Mouse (Mus musculus) kidney, postnatal 0 days (tissue): ENCODE results near the gene Sh2d1b1. TPM values are rescaled to one million over a fixed set of nuclear protein-coding genes. Genes with fewer than 3 reads are reported as not detected.

ENCODE experiments used
- ATAC-seq: fragments of 200-750 bp; cut with Nextera tagmentation; replicated peaks from 2 replicates; pipeline ENCODE4 v1.8.0; 2017; ENCODE audit warnings: low read depth, moderate number of reproducible peaks, moderate TSS enrichment, moderate library complexity; ENCODE audit not compliant: low FRiP score
- DNase-seq: peaks from one replicate; pipeline ENCODE4 v3.0.0-alpha.2; 2016; ENCODE audit warnings: low spot score
- H3K27ac ChIP-seq: fragments of 300-500 bp; sonication (generic); 2 replicates; pipeline ENCODE4 v1.5.1; 2014; ENCODE audit warnings: mild to moderate bottlenecking
- H3K27me3 ChIP-seq: fragments of 300-500 bp; sonication (generic); 2 replicates; pipeline ENCODE4 v1.6.1; 2014; ENCODE audit warnings: low read length, mixed read lengths; ENCODE audit not compliant: insufficient read depth
- H3K36me3 ChIP-seq: fragments of 300-500 bp; sonication (generic); 2 replicates; pipeline ENCODE4 v1.6.1; 2014; ENCODE audit warnings: low read length, mixed read lengths; ENCODE audit not compliant: insufficient read depth
- H3K4me1 ChIP-seq: fragments of 300-500 bp; sonication (generic); replicated peaks from 2 replicates; pipeline ENCODE4 v1.6.1; 2014; ENCODE audit warnings: antibody characterized with exemption, low read length, mixed read lengths; ENCODE audit not compliant: insufficient read depth
- H3K4me2 ChIP-seq: fragments of 300-500 bp; sonication (generic); 2 replicates; pipeline ENCODE4 v1.6.1; 2014; ENCODE audit warnings: mild to moderate bottlenecking, low read length, moderate library complexity, mixed read lengths
- H3K4me3 ChIP-seq: fragments of 300-500 bp; sonication (generic); replicated peaks from 2 replicates; pipeline ENCODE4 v1.5.1; 2014; ENCODE audit warnings: low read depth, low read length
- H3K9ac ChIP-seq: fragments of 300-500 bp; sonication (generic); 2 replicates; pipeline ENCODE4 v1.6.1; 2014; ENCODE audit warnings: low read depth, low read length
- H3K9me3 ChIP-seq: fragments of 300-500 bp; sonication (generic); replicated peaks from 2 replicates; pipeline ENCODE4 v1.6.1; 2016; ENCODE audit warnings: low read length, inconsistent platforms, mixed read lengths
- CTCF ChIP-seq: IDR thresholded peaks from 2 replicates; pipeline ENCODE4 v1.5.1; 2016; ENCODE audit warnings: antibody characterized with exemption, low read depth, mild to moderate bottlenecking, moderate library complexity
- whole genome bisulfite sequencing: fragments of 180-500 bp; shearing (Covaris S2); extraction: QIAGEN DNeasy Blood & Tissue Kit; methylation state at CpG from one replicate; pipeline ENCODE4 v1.1.7; 2014; 5-methylcytosine and 5-hydroxymethylcytosine counted together
- polyA plus RNA-seq: library from polyadenylated mRNA; unstranded; fragments of >200 nt; fragmentation: Nextera tagmentation; extraction: Ambion mirVana; gene quantifications from 2 replicates; pipeline ENCODE4 v1.2.1, GENCODE M21; 2015

Sh2d1b1 gene
- polyA plus RNA-seq, 1 experiment from 2014 or later: 0.17 TPM

DNA sequence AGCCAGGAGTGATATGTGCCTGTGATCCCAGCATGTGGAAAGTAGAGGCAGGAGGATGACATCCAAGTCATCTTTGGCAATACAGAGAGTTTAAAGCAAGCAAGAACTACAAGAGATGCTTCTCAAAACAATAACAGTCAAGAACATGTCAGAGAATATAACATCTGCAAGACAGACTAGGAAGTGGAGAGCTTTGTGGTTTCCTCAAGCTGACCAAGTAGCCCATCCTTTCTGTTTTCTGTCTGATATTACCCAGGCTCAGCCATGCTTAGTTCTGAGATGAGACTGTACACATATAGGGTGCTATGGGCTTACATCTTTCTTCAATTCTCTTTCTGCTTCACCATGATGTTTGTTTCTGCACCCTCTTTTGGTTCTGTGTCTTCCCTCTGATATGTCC, 3.9 kb upstream of the Sh2d1b1 start:
- DNase-seq (no peak), ATAC-seq (no peak)
- Histone ChIP-seq H3K36me3 (no peaks in the 10 kb centered on the region), H3K9ac (no peak overlapping the region), H3K27me3 (no peaks in the 10 kb centered on the region), H3K4me3 (no peak overlapping the region), H3K4me2 (no peak overlapping the region), H3K27ac (no peak overlapping the region), H3K9me3 (no peaks in the 10 kb centered on the region), H3K4me1 (no peaks in the 10 kb centered on the region)
- TF ChIP-seq CTCF: no peak

DNA sequence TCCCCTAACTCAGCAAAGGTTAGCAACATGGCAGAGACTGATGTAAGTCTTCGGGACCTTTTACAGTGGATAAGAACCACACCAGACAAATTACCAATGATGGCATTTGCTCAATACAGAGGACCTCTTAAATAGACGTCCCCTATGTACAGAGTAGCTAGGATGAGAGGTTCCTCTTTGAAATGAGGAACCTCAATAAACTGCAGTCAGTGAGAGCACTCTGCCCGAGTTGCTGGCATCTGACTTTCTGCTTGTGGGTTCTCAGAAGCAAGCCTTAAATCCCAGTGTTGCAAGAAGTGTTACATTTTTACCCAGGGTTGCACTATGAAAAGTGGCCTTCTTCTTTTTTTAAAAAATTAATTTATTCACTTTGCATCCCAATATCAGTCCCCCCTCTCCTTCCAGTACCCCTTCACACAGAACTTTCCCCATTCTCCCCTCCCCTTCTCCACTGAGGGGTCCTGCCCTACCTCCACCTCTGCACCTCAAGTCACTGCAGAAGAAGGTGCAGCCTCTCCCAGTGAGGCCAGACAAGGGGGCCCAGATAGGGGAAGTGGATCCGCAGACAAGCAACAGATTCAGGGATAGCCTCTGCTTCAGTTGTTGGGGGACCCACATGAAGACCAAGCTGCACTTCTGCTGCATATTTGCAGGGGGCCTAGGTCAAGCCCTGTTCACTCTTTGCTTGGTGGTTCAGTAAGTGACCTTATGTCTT, 5.5 kb downstream of the Sh2d1b1 start:
- 67% methylated on average over 4 of the region's 4 CpGs for WGBS
- Histone ChIP-seq H3K9me3 (no peaks in the 10 kb centered on the region), H3K27me3 (no peaks in the 10 kb centered on the region), H3K9ac (no peak overlapping the region), H3K36me3 (no peaks in the 10 kb centered on the region), H3K4me3 (no peak overlapping the region), H3K4me2 (no peak overlapping the region), H3K4me1 (no peaks in the 10 kb centered on the region), H3K27ac (no peak overlapping the region)
- DNase-seq: no peak
- ATAC-seq: no peak
- TF ChIP-seq CTCF: no peak

DNA sequence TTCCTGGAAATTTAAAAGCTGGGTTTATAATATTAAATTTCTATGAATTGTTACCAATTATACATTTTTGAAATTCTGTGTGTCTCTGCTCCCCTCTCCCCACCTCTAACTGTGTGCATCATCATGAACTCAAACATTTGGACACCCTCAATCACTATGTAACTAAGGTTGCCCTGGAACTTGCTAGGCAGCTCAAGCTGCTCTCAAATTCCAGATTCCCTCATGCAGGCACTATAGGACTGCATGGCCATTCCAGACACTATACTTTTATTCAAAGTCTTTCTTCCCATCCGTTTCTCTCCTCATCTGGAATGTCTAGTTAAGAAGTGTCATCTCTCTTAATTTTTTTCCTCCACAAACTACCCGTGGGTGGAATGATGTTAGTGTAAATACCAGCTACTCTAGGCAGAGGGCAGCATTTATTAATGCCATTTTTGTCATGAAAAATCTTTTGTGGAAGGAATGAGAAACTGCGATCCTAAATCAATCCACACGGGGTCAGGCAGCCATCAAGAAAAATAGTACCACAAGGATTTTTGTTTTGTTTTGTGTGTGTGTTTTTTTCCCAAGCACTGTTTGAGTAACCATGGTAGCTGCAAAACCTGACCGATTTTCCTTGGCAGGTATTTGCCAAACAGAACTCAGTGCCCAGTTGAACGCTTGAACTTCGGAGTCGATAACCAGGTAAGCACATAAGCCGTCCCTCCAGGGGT, 15.3 kb downstream of the Sh2d1b1 start:
- H3K4me1 ChIP-seq: no peaks in the 10 kb centered on the region
- no peak overlapping the region for H3K27ac ChIP-seq
- H3K9me3 ChIP-seq: no peaks in the 10 kb centered on the region
- WGBS: 37% methylated on average over 9 of the region's 9 CpGs
- no peak for ATAC-seq
- peak; percentile 98 for TF ChIP-seq CTCF
- H3K4me2 ChIP-seq: no peak overlapping the region
- H3K36me3 ChIP-seq: no peaks in the 10 kb centered on the region
- peak; percentile 92 for DNase-seq
- H3K27me3 ChIP-seq: no peaks in the 10 kb centered on the region
- H3K9ac ChIP-seq: no peak overlapping the region
- H3K4me3 ChIP-seq: no peak overlapping the region

DNA sequence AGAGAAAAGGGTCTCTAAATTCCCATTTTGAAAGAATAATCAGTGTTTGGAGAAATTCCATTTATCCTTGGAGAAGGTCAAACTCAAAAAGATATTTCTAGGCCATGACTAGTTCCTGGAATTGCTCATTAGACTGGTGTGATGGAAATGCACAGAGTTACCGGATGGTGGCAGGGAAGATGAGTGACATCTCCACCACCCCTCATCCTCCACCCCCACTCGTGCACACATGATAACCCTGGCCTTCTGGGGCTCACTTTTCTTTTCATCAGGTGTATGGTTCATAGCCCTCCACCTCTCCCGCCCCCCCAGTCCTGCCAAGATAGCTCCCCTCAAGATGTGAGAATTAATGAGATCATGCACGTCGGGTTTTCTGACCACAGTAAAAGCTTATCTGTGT, 16.1 kb downstream of the Sh2d1b1 start:
- no peaks in the 10 kb centered on the region for H3K27me3 ChIP-seq
- WGBS: 82% methylated on average over 5 of the region's 5 CpGs
- ATAC-seq: no peak; the same call in 1 of the 2 replicates
- no peak overlapping the region for H3K4me3 ChIP-seq
- no peak overlapping the region for H3K27ac ChIP-seq
- H3K4me1 ChIP-seq: no peaks in the 10 kb centered on the region
- H3K4me2 ChIP-seq: no peak overlapping the region
- no peaks in the 10 kb centered on the region for H3K36me3 ChIP-seq
- no peak overlapping the region for H3K9ac ChIP-seq
- TF ChIP-seq CTCF: no peak
- no peak for DNase-seq
- H3K9me3 ChIP-seq: no peaks in the 10 kb centered on the region

DNA sequence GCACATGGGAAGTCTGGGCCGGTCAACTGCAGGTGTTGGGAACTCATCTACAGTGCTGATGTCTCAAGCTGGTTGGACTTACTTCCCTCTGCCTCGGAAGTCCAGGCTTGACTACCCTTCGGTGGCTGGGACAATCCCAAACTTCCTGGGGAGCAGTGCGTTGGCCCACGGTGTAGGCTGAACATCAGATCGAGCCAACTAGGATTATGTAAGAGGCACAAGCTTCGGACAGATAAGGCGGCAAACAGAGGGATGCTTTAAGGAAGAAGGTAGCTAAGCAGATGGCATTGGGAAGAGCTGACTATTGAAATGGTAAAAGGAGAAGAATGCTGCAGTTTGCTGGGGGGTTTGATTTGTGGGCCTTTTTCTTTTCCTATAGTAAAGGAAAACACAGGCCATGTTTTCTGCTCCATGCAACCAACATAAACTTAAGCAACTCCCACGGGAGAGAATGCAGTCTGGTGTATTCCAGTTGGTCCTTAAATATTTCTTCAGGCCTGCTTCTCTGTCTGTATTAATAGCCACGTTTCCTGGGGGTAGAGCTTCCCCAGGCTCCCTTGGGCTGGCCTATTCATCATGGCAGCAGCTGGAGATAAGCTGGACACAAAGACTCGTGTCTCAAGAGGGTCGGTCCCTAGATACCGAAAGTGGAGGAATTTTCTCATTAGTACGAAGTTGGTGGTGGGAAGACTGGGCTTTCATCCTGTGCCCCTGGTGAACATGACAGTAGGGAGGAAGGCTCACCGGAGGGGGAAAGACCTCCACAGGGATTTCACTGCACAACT, 17.9 kb downstream of the Sh2d1b1 start:
- no peak for TF ChIP-seq CTCF
- Histone ChIP-seq H3K9ac (no peak overlapping the region), H3K4me3 (no peak overlapping the region), H3K36me3 (no peaks in the 10 kb centered on the region), H3K9me3 (no peaks in the 10 kb centered on the region), H3K27ac (no peak overlapping the region), H3K4me1 (no peaks in the 10 kb centered on the region), H3K27me3 (no peaks in the 10 kb centered on the region), H3K4me2 (no peak overlapping the region)
- DNase-seq (no peak), ATAC-seq (no peak)
- WGBS: 82% methylated on average over 15 of the region's 15 CpGs

DNA sequence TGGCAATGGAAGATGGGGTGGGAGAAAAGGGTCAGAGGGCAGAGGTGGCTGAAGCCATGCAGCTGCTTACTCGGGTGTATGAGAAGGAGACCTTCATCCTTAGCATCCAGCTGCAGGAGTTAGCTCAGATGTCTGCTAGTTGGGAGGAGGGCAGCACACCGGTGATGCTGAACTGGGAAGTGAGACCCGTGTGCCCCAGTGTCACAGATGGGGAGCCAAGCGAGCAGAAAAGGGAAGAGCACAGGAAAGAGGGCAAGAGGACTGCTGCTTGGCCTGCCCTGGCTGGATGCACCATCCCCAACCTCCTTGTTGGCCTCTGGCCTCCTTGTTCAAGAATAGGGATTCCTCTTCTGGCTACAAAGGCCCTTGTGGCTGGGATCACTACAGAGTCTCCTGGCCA, 22.4 kb downstream of the Sh2d1b1 start:
- Histone ChIP-seq H3K27ac (no peak overlapping the region), H3K4me2 (no peak overlapping the region), H3K27me3 (no peaks in the 10 kb centered on the region), H3K36me3 (no peaks in the 10 kb centered on the region), H3K4me3 (no peak overlapping the region), H3K4me1 (no peaks in the 10 kb centered on the region), H3K9ac (no peak overlapping the region), H3K9me3 (no peaks in the 10 kb centered on the region)
- WGBS: 38% methylated on average over 4 of the region's 4 CpGs
- no peak for TF ChIP-seq CTCF
- no peak for ATAC-seq
- peak; percentile 9 for DNase-seq
